Mouse (Mus musculus) thymus, postnatal 25 days (tissue): ENCODE results near the gene Slco3a1.

ENCODE experiments used
- DNase-seq: peaks from one replicate; pipeline ENCODE4 v3.0.0; 2022

The Slco3a1 gene

DNA sequence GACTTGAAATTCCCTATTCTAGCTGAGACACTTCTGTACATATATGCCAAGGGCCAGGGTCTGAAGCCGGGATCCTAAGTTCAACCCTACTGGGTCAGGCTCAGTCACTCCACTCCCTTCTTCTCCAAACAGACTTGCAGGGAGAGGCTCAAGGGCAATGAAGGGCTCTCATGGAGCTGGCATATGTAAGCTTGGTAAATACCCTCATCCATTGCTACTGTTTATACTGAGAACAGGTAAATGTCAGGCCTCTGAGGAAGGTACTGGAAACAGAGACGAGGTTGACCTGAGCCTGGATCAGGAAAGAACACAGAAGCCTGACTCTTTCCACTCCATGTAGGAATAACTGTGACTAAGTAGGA, 70.6 kb downstream of the Slco3a1 start:
- DNase-seq, result no peak

DNA sequence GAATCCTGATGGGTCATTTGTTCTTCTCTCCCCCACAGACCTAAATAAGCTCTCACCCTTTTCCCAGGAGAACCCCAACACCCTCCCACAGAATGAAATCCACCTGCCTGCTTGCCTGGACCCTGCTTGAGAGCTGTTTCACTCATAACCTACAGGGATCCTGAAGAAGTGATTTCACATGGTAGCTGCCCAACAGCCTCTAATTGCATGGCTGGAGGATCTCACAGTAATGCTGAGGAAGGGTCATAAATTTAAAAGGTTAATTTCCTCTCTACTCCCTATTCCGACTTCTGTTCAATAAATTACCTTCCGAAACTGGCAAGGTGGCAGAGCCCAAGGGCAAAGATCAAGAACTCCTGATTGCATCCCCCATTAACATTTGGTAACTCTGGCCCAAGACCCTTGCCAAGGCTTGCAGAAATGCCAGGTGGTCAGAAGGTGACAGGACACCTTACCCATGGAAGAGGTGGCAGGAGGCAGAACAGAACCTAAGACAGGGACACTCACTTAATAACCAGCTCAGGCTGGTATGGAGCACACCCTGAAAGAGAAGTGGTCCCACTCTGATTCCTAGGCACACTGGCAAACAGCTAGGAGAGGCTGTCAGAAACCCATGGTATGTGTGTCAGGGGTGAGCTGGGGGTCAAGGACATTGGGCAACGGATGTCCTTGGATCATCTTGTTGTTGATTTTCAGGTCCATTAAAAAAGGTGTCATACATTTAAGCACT, 71.1 kb downstream of the Slco3a1 start:
- DNase-seq, result no peak

DNA sequence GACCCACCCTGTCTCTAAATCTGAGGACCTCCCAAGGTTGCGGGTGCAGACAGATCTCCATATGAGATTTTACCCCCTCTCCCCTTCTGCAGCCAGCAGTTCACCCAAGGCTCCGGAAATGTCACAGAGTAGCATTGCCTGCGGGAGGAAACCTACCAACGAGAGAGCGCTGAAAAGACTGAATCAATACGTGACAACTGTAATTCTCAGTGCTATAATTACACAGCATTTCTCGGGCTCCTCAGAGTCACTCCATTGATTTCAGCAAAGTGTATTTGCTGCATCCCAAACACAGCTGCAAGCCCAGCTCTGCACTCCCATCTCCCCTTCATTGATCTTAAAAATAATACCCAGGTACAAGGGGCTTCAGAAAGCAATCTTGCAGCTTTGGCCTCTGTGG, 82.8 kb downstream of the Slco3a1 start:
- DNase-seq, result no peak

- no peak for DNase-seq
Observed at GRCm38 (mm10) chr7:74466886-74467285, 87.7 kb downstream of the Slco3a1 start.

DNA sequence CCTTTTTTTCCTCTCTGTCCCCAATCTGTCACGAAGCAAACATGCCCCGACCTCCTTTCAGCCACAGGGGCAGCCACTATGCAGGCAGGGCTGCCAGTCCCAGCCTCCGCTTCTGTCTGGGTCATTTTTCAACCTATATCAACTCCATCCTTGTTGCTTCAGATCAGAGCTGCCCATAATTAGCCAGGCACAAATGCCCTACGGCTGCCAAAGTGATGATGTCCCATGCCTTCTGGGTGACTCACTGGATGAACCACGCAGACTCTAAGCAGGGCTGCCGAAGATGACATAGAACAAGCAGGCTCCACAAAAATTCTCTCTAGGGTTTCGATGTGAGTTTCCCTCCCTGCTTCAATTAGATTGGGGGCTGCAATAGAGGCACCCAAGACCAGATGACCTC, 89.9 kb downstream of the Slco3a1 start:
- DNase-seq, result no peak

GRCm38 (mm10) chr7:74462451-74462850, 92.1 kb downstream of the Slco3a1 start:
- DNase-seq, result no peak

GRCm38 (mm10) chr7:74461736-74462135, 92.8 kb downstream of the Slco3a1 start:
- DNase-seq, result no peak

GRCm38 (mm10) chr7:74461146-74461545, 93.4 kb downstream of the Slco3a1 start:
- DNase-seq, result no peak

- DNase-seq, result no peak
Observed at GRCm38 (mm10) chr7:74459812-74460211, 94.8 kb downstream of the Slco3a1 start.

DNA sequence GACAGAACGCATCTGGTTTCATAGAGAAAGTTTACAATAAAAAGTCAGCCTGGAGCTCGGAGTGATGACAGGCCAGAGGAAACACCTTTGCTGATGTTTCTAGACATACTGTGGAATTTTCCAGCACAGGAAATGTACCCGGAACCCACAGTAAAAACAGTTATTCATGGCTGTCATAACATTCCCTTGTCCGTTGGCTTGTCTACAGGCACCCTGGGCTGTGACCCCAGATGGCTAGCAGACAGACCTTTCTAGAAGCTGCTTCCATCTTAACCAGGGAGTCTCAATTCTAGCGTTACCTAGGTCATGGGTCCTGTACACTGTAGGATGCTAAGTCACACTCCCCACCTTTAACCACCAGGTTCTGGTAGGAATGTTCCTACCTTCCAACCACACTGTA, 95.3 kb downstream of the Slco3a1 start:
- DNase-seq, result no peak

DNA sequence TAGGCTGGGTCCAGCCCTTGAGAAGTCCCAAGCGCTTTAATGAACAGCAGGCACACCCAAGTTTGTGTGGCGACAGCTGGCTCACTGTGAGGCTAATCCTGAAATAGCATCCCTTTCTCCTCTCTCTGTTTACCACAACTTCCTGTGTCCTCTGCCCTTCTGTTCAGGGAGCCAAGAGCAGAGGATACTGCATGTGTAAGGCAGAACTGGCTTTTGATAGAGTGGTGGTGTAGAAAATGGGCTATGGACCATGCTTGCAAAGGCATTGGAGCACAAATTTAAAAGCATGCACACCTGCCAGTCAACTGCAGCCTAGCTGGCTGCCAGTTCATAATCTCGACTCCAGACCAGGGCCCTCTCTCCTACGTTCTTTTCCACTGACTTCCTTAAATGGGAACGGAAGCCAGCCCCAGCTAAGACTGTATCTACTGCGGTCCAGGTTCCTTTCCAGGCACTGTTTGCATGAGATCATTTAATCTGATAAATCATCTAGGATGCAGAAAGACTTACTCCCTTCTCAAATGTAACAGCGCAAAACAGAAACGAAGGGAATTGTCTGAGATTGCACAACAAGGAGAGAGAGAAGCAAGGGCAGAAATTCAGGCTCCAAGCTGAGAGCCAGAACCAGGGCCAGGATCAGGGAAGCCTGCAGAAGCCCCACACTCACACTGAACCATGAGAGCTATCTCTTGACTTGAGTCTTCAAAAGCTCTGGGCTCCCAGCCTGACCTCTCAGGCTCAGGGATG, 95.9 kb downstream of the Slco3a1 start:
- DNase-seq, result no peak

- no peak for DNase-seq
Observed at GRCm38 (mm10) chr7:74457347-74457975, 97.1 kb downstream of the Slco3a1 start.

GRCm38 (mm10) chr7:74456781-74457180, 97.8 kb downstream of the Slco3a1 start:
- DNase-seq, result no peak

- DNase-seq, result no peak
Observed at GRCm38 (mm10) chr7:74451047-74451446, 103.5 kb downstream of the Slco3a1 start.

DNA sequence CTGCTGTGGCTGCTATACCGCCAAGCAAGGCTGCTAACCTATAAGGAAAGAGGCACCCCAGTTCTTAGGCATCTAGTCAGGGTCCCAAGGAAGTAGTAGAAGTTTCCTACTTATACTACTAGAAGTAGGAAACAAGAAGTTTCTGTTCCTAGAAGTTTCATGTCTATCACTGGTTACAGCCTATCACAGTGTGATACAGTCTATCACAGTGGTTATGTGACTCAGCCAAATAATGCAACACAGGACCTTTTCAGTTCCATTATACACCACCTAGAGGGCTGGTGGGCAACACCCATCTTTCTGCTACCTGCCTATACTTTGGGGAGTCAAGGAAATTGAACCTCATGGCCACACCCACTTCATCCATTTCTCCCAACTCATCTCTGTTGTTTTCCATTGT, 104.8 kb downstream of the Slco3a1 start:
- no peak for DNase-seq

GRCm38 (mm10) chr7:74447781-74448180, 106.8 kb downstream of the Slco3a1 start:
- DNase-seq, result no peak

DNA sequence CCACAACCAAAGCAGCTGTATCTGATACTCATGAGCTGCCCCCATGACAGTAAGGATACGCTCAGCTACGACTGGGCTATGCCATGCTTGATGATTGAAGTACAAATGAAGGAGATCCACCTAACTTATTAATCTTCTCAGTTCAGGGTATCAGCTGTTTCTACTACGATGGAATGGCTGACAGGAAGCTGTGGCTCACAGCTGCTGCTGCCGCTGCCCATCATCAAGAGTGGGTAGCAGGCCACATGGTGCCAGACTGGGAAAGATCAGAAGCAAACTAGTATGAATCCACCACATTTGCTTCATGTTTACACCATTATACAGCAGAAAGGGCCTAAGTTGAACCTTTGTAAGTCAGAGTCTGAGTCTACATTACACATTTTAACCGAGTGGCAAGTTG, 109.4 kb downstream of the Slco3a1 start:
- no peak for DNase-seq

- no peak for DNase-seq
Observed at GRCm38 (mm10) chr7:74442380-74442779, 112.2 kb downstream of the Slco3a1 start.

- no peak for DNase-seq
Observed at GRCm38 (mm10) chr7:74437534-74437933, 117.0 kb downstream of the Slco3a1 start.

GRCm38 (mm10) chr7:74436642-74437041, 117.9 kb downstream of the Slco3a1 start:
- DNase-seq, result no peak

GRCm38 (mm10) chr7:74432950-74433349, 121.6 kb downstream of the Slco3a1 start:
- no peak for DNase-seq

- DNase-seq, result no peak
Observed at GRCm38 (mm10) chr7:74429252-74429651, 125.3 kb downstream of the Slco3a1 start.

GRCm38 (mm10) chr7:74427135-74427534, 127.4 kb downstream of the Slco3a1 start:
- DNase-seq, result no peak

DNA sequence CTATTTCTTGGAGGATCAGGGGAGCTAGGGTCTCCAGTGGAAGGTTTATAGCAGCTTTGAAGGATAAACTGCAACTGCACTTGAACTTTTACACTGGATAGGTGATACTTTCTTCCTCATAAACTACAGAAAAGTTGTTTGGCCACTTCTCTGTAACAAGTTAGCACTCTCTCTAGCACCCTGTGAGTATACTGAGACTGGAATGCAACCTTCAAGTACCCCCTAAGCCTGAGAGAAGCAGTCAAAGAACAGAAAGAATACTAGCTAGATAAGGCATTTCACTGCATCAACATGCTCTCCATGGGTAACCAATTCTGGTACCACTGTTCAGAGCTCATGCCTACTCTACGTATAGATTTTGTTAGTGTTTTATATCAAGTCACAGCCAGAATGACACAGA, 128.6 kb downstream of the Slco3a1 start:
- no peak for DNase-seq
